Comparison of ENCODE assay signal across 14 mouse cellular contexts in the genomic region with DNA sequence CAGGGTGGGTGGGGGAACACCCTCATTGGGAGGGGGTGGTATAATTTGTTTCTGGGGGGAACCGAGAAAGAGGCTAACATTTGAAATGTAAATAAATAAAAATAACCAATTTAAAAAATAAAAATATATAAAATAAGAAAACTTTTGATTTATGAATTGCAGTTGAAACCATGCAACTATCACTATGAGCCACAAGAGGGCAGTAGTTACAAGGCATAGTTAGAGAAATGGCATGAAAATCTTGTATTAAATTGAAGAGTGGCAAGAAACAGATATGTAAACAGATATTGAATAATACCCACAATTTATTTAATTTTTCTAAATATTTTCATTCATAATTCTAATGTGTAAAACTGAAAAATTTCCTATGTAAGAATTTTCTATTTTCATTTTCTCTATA. TPM values are rescaled to one million over a fixed set of nuclear protein-coding genes. Genes with fewer than 3 reads are reported as not detected.
A peak's percentile ranks its signal among the peaks of the same experiment; 100 is the strongest.
DNase-seq lines count a peak whose midpoint lies in the region; ATAC-seq and TF ChIP-seq lines count a peak whose summit lies in the region.
"Had no signal": no experiment of that assay in that cellular context is flagged by ENCODE, and none has a peak within 500 bp of the region (broad histone marks: within the 10 kb centered on the region; RNA-seq: fewer than 3 reads in every experiment).

No protein-coding gene starts in this region.

- H3K9ac ChIP-seq in embryonic facial prominence, embryonic 11.5 days (replicated peaks; ENCODE audit: low read length), result no peak overlapping the region
- H3K9ac ChIP-seq in liver, adult 2 months (ENCODE audit: low read depth, low read length), result no peak overlapping the region

- TF ChIP-seq POLR2A in liver, adult 2 months (IDR thresholded peaks at IDR 0.05; ENCODE audit: extremely low read depth, insufficient read depth, low read length), result no peak

- no peaks in the 10 kb centered on the region for H3K27me3 ChIP-seq in embryonic facial prominence, embryonic 11.5 days (ENCODE audit: control insufficient read depth, insufficient read depth, low read length)
- no peaks in the 10 kb centered on the region for H3K27me3 ChIP-seq in embryonic facial prominence, embryonic 10.5 days (replicated peaks; ENCODE audit: low read depth, poor library complexity, severe bottlenecking)
- H3K27me3 ChIP-seq in liver, adult 2 months (ENCODE audit: control insufficient read depth, insufficient read depth, low read length), result no peaks in the 10 kb centered on the region
- no peaks in the 10 kb centered on the region; the same call in 1 of the 2 replicates for H3K27me3 ChIP-seq in G1E (ENCODE audit: insufficient read depth, low read length)

- H3K4me1 ChIP-seq in embryonic facial prominence, embryonic 11.5 days (ENCODE audit: control insufficient read depth, insufficient read depth, low read length), result no peaks in the 10 kb centered on the region
- H3K4me1 ChIP-seq in embryonic facial prominence, embryonic 10.5 days, result no peaks in the 10 kb centered on the region
- no peaks in the 10 kb centered on the region for H3K4me1 ChIP-seq in liver, adult 2 months (ENCODE audit: control insufficient read depth, insufficient read depth, low read length)
- no peaks in the 10 kb centered on the region for H3K4me1 ChIP-seq in G1E (ENCODE audit: insufficient read depth, low read depth, low read length)

- no peak for ATAC-seq in embryonic facial prominence, embryonic 11.5 days (replicated peaks; ENCODE audit: insufficient number of reproducible peaks, low FRiP score, low TSS enrichment, low read depth)
- no peak for ATAC-seq in G1E (ENCODE audit: extremely low read depth, insufficient number of reproducible peaks, low FRiP score, poor library complexity, severe bottlenecking)

- no peaks in the 10 kb centered on the region for H3K36me3 ChIP-seq in embryonic facial prominence, embryonic 11.5 days (replicated peaks; ENCODE audit: control insufficient read depth, insufficient read depth, low read depth, low read length)
- no peaks in the 10 kb centered on the region for H3K36me3 ChIP-seq in embryonic facial prominence, embryonic 10.5 days (replicated peaks)
- no peaks in the 10 kb centered on the region for H3K36me3 ChIP-seq in liver, adult 2 months (ENCODE audit: control insufficient read depth, insufficient read depth, low read length)
- no peaks in the 10 kb centered on the region for H3K36me3 ChIP-seq in G1E (replicated peaks)

- no peaks in the 10 kb centered on the region for H3K79me2 ChIP-seq in liver, adult 2 months (ENCODE audit: control insufficient read depth, insufficient read depth, low read length)

- H3K4me3 ChIP-seq in embryonic facial prominence, embryonic 11.5 days (ENCODE audit: low read depth, low read length), result no peak overlapping the region
- no peak overlapping the region for H3K4me3 ChIP-seq in embryonic facial prominence, embryonic 10.5 days
- no peak overlapping the region for H3K4me3 ChIP-seq in liver, adult 2 months (ENCODE audit: insufficient read depth, low read depth, low read length)
- H3K4me3 ChIP-seq in G1E (ENCODE audit: low read depth, low read length), result no peak overlapping the region
- H3K4me3 ChIP-seq: erythroblast, embryonic 14.5 days had no signal

- TF ChIP-seq CTCF in liver, adult 2 months (IDR thresholded peaks at IDR 0.05; ENCODE audit: low read depth, low read length), result peak; percentile 46
- no peak for TF ChIP-seq CTCF in G1E (IDR thresholded peaks at IDR 0.05; ENCODE audit: low read depth, low read length)

- no peaks in the 10 kb centered on the region for H3K9me3 ChIP-seq in embryonic facial prominence, embryonic 11.5 days (replicated peaks; ENCODE audit: control insufficient read depth, low read length)
- no peaks in the 10 kb centered on the region for H3K9me3 ChIP-seq in embryonic facial prominence, embryonic 10.5 days
- no peaks in the 10 kb centered on the region for H3K9me3 ChIP-seq in G1E (replicated peaks)

- no peak overlapping the region for H3K27ac ChIP-seq in embryonic facial prominence, embryonic 11.5 days (replicated peaks; ENCODE audit: low read depth, low read length)
- H3K27ac ChIP-seq in embryonic facial prominence, embryonic 10.5 days (replicated peaks), result no peak overlapping the region
- H3K27ac ChIP-seq in liver, adult 2 months (replicated peaks; ENCODE audit: insufficient read depth, low read depth, low read length), result no peak overlapping the region

- 12% methylated on average over 1 of the region's 1 CpGs for WGBS in embryonic facial prominence, embryonic 11.5 days
- WGBS in embryonic facial prominence, embryonic 10.5 days, result 26% methylated on average over 1 of the region's 1 CpGs
- 8% methylated on average over 1 of the region's 1 CpGs for WGBS in liver, adult 2 months

- peak; percentile 30 for DNase-seq in embryonic facial prominence, embryonic 11.5 days (ENCODE audit: low spot score)
- DNase-seq in embryonic facial prominence, embryonic 10.5 days (ENCODE audit: low spot score), result no peak
- peak; percentile 20 for DNase-seq in liver, adult 2 months (ENCODE audit: extremely low read depth, low read depth, low spot score)
- no peak for DNase-seq in liver
- peak; percentile 2 for DNase-seq in G1E (ENCODE audit: low spot score)
- DNase-seq in induced T-regulatory cell, adult 2 months (ENCODE audit: low read depth), result peak; percentile 32
- no peak for DNase-seq in urinary bladder, postnatal 4 days (ENCODE audit: low spot score in 2 of 2)
- DNase-seq in layer of hippocampus, adult 11-12 months (ENCODE audit: low spot score), result no peak
- DNase-seq: heart, adult 11 months; kidney, adult 11 months had no signal

- no peak overlapping the region for H3K4me2 ChIP-seq in embryonic facial prominence, embryonic 11.5 days (ENCODE audit: low read depth, low read length)
- H3K4me2 ChIP-seq: midbrain, embryonic 11.5 days had no signal

RNA-seq across cellular contexts. Expression of a gene that starts 24.5 kb away (rescaled TPM):
- 0.11 and 0.14 TPM in 2 replicates for polyA plus RNA-seq in embryonic facial prominence, embryonic 11.5 days (2014; fragmentation: Nextera tagmentation; extraction: Ambion mirVana)
- 0.20 and 0.26 TPM in 2 replicates for polyA plus RNA-seq in embryonic facial prominence, embryonic 10.5 days (2016; fragmentation: Nextera tagmentation; extraction: Ambion mirVana)
- not detected in 2 replicates for total RNA-seq in liver, adult 2 months (2014; rRNA removed)
- polyA plus RNA-seq in liver, adult 2 months (2012; rRNA removed), result not detected in 2 replicates
- total RNA-seq in G1E (2014; fragmentation: Nextera tagmentation) (not detected in 2 replicates), G1E (2017) (0.05 TPM in 1 of 2 replicates, not detected in the other)
- not detected in 2 replicates for polyA plus RNA-seq in G1E (2012)
- polyA plus RNA-seq: erythroblast, embryonic 14.5 days; stomach, embryonic 16.5 days had no signal

RNA-seq across cellular contexts. Expression of a gene that starts 37.5 kb away (rescaled TPM):
- polyA plus RNA-seq in embryonic facial prominence, embryonic 11.5 days (2014; fragmentation: Nextera tagmentation; extraction: Ambion mirVana), result 296 and 300 TPM in 2 replicates
- polyA plus RNA-seq in embryonic facial prominence, embryonic 10.5 days (2016; fragmentation: Nextera tagmentation; extraction: Ambion mirVana), result 262 and 270 TPM in 2 replicates
- total RNA-seq in liver, adult 2 months (2014; rRNA removed), result 65.2 and 101 TPM in 2 replicates
- polyA plus RNA-seq in liver, adult 2 months (2012; rRNA removed), result 5.2 and 6.3 TPM in 2 replicates
- total RNA-seq in G1E (2014; fragmentation: Nextera tagmentation) (49.7 and 55.7 TPM in 2 replicates), G1E (2017) (358 and 401 TPM in 2 replicates)
- polyA plus RNA-seq in G1E (2012), result 6.1 and 8.3 TPM in 2 replicates

RNA-seq across cellular contexts. Expression of a gene that starts 37.6 kb away (rescaled TPM):
- polyA plus RNA-seq in embryonic facial prominence, embryonic 11.5 days (2014; fragmentation: Nextera tagmentation; extraction: Ambion mirVana), result not detected in 2 replicates
- not detected in 2 replicates for polyA plus RNA-seq in embryonic facial prominence, embryonic 10.5 days (2016; fragmentation: Nextera tagmentation; extraction: Ambion mirVana)
- not detected in 2 replicates for total RNA-seq in liver, adult 2 months (2014; rRNA removed)
- not detected in 2 replicates for polyA plus RNA-seq in liver, adult 2 months (2012; rRNA removed)
- total RNA-seq in G1E (2014; fragmentation: Nextera tagmentation) (not detected in 2 replicates), G1E (2017) (0.05 and 0.06 TPM in 2 replicates)
- not detected in 2 replicates for polyA plus RNA-seq in G1E (2012)
- total RNA-seq: left cerebral cortex, postnatal 25 days had no signal
- polyA plus RNA-seq: erythroblast, embryonic 14.5 days; midbrain, embryonic 11.5 days had no signal

Comparison
In these comparisons a context has a peak if more than half of its experiments do, and no peak if none do; other contexts are left out.
1. DNase-seq: peak in embryonic facial prominence, embryonic 11.5 days (single experiment), liver, adult 2 months (single experiment), G1E (single experiment) and induced T-regulatory cell, adult 2 months (single experiment); none in embryonic facial prominence, embryonic 10.5 days (single experiment), liver (single experiment), urinary bladder, postnatal 4 days (0 of 2) and layer of hippocampus, adult 11-12 months (single experiment).
2. RNA of a gene that starts 37.5 kb away (polyA plus RNA-seq): 296 to 300 TPM in embryonic facial prominence, embryonic 11.5 days and 262 to 270 TPM in embryonic facial prominence, embryonic 10.5 days; 6.1 to 8.3 TPM in G1E and 5.2 to 6.3 TPM in liver, adult 2 months; every median in the first group is over 10 times any median in the second.